Mouse (Mus musculus) limb, embryonic 15.5 days (tissue): ENCODE results near the gene Fgf8. TPM values are rescaled to one million over a fixed set of nuclear protein-coding genes. Genes with fewer than 3 reads are reported as not detected.

ENCODE experiments used
- ATAC-seq: fragments of 200-750 bp; cut with Nextera tagmentation; 2 replicates; pipeline ENCODE4 v1.8.0; 2017; ENCODE audit warnings: low read depth, moderate TSS enrichment; ENCODE audit not compliant: insufficient number of reproducible peaks, low FRiP score, low TSS enrichment
- H3K27ac ChIP-seq: fragments of 300-500 bp; sonication (generic); 2 replicates; pipeline ENCODE4 v1.5.1; 2015; ENCODE audit warnings: moderate library complexity, mild to moderate bottlenecking, inconsistent platforms
- H3K27me3 ChIP-seq: fragments of 300-500 bp; sonication (generic); 2 replicates; pipeline ENCODE4 v1.6.1; 2015; ENCODE audit warnings: inconsistent platforms
- H3K36me3 ChIP-seq: fragments of 300-500 bp; sonication (generic); 2 replicates; pipeline ENCODE4 v1.6.1; 2015; ENCODE audit warnings: inconsistent platforms
- H3K4me1 ChIP-seq: fragments of 300-500 bp; sonication (generic); 2 replicates; pipeline ENCODE4 v1.6.1; 2015; ENCODE audit warnings: inconsistent platforms
- H3K4me2 ChIP-seq: fragments of 300-500 bp; sonication (generic); 2 replicates; pipeline ENCODE4 v1.6.1; 2015; ENCODE audit warnings: mild to moderate bottlenecking, inconsistent platforms
- H3K4me3 ChIP-seq: fragments of 300-500 bp; sonication (generic); 2 replicates; pipeline ENCODE4 v1.5.1; 2015; ENCODE audit warnings: mild to moderate bottlenecking, inconsistent platforms
- H3K9ac ChIP-seq: fragments of 300-500 bp; sonication (generic); 2 replicates; pipeline ENCODE4 v1.6.1; 2015; ENCODE audit warnings: inconsistent platforms
- H3K9me3 ChIP-seq: fragments of 300-500 bp; sonication (generic); 2 replicates; pipeline ENCODE4 v1.6.1; 2016; ENCODE audit warnings: inconsistent platforms
- WGBS: fragments of 180-500 bp; shearing (Covaris S2); methylation state at CpG from one replicate; pipeline ENCODE4 v1.1.7; 2015; 5-methylcytosine and 5-hydroxymethylcytosine counted together
- polyA plus RNA-seq: library from polyadenylated mRNA; unstranded; fragments of >200 nt; fragmentation: Nextera tagmentation; extraction: Ambion mirVana; gene quantifications from 2 replicates; pipeline ENCODE4 v1.2.1, GENCODE M21; 2015

Gene Fgf8
- polyA plus RNA-seq, 1 experiment from 2014 or later, result 0.51 TPM

- Histone ChIP-seq H3K4me3 (peak overlapping the region; percentile 79), H3K4me2 (peak overlapping the region; percentile 60), H3K9me3 (no peaks in the 10 kb centered on the region), H3K9ac (no peak overlapping the region), H3K27ac (no peak overlapping the region), H3K36me3 (peaks cover 27% of the 10 kb centered on the region), H3K4me1 (peaks cover 23% of the 10 kb centered on the region), H3K27me3 (no peaks in the 10 kb centered on the region)
- WGBS, result 59% methylated on average over 8 of the region's 8 CpGs
- no peak for ATAC-seq
These were observed 39.0 kb upstream of the Fgf8 start for GRCm38 (mm10) chr19:45781676-45782075.

- H3K36me3 ChIP-seq, result peaks cover 38% of the 10 kb centered on the region
- H3K4me3 ChIP-seq, result no peak overlapping the region
- 82% methylated on average over 13 of the region's 13 CpGs for WGBS
These were observed 37.7 kb upstream of the Fgf8 start for GRCm38 (mm10) chr19:45780350-45780915.

GRCm38 (mm10) chr19:45775486-45775885, 32.8 kb upstream of the Fgf8 start:
- no peak overlapping the region for H3K4me2 ChIP-seq
- H3K27ac ChIP-seq, result no peak overlapping the region
- peaks cover 8% of the 10 kb centered on the region for H3K4me1 ChIP-seq
- WGBS, result 77% methylated on average over 2 of the region's 2 CpGs
- H3K9ac ChIP-seq, result no peak overlapping the region
- H3K27me3 ChIP-seq, result no peaks in the 10 kb centered on the region
- peaks cover 85% of the 10 kb centered on the region for H3K36me3 ChIP-seq
- no peak overlapping the region for H3K4me3 ChIP-seq
- no peak for ATAC-seq
- no peaks in the 10 kb centered on the region for H3K9me3 ChIP-seq

More at GRCm38 (mm10) chr19:45780350-45780915, 37.7 kb upstream of the Fgf8 start:
- no peaks in the 10 kb centered on the region for H3K9me3 ChIP-seq
- no peak overlapping the region for H3K4me2 ChIP-seq
- H3K27me3 ChIP-seq, result no peaks in the 10 kb centered on the region
- peaks cover 23% of the 10 kb centered on the region for H3K4me1 ChIP-seq
- no peak for ATAC-seq
- H3K27ac ChIP-seq, result no peak overlapping the region
- no peak overlapping the region for H3K9ac ChIP-seq

GRCm38 (mm10) chr19:45771501-45771900, 28.8 kb upstream of the Fgf8 start:
- no peaks in the 10 kb centered on the region for H3K4me1 ChIP-seq
- no peak overlapping the region for H3K4me2 ChIP-seq
- peaks cover 94% of the 10 kb centered on the region for H3K36me3 ChIP-seq
- H3K27me3 ChIP-seq, result no peaks in the 10 kb centered on the region
- no peak for ATAC-seq
- 92% methylated on average over 5 of the region's 5 CpGs for WGBS
- H3K9me3 ChIP-seq, result no peaks in the 10 kb centered on the region
- H3K4me3 ChIP-seq, result no peak overlapping the region
- H3K27ac ChIP-seq, result no peak overlapping the region
- H3K9ac ChIP-seq, result no peak overlapping the region

GRCm38 (mm10) chr19:45760810-45761209, 18.1 kb upstream of the Fgf8 start:
- H3K36me3 ChIP-seq, result peaks cover 87% of the 10 kb centered on the region
- no peak overlapping the region for H3K4me3 ChIP-seq
- H3K4me2 ChIP-seq, result no peak overlapping the region
- H3K27me3 ChIP-seq, result no peaks in the 10 kb centered on the region
- no peak overlapping the region for H3K27ac ChIP-seq
- 91% methylated on average over 3 of the region's 3 CpGs for WGBS
- H3K9me3 ChIP-seq, result no peaks in the 10 kb centered on the region
- H3K4me1 ChIP-seq, result no peaks in the 10 kb centered on the region
- ATAC-seq, result no peak
- H3K9ac ChIP-seq, result no peak overlapping the region

GRCm38 (mm10) chr19:45758671-45759070, 16.0 kb upstream of the Fgf8 start:
- Histone ChIP-seq H3K36me3 (peaks cover 91% of the 10 kb centered on the region), H3K4me3 (no peak overlapping the region)
- no peak for ATAC-seq

GRCm38 (mm10) chr19:45753551-45753950, 10.8 kb upstream of the Fgf8 start:
- H3K9ac ChIP-seq, result no peak overlapping the region
- no peaks in the 10 kb centered on the region for H3K27me3 ChIP-seq
- H3K4me2 ChIP-seq, result no peak overlapping the region
- H3K4me1 ChIP-seq, result peaks cover 7% of the 10 kb centered on the region
- H3K27ac ChIP-seq, result no peak overlapping the region
- no peaks in the 10 kb centered on the region for H3K9me3 ChIP-seq
- H3K4me3 ChIP-seq, result no peak overlapping the region
- no peak for ATAC-seq
- WGBS, result 93% methylated on average over 3 of the region's 3 CpGs
- H3K36me3 ChIP-seq, result peaks cover 69% of the 10 kb centered on the region

More at GRCm38 (mm10) chr19:45758671-45759070, 16.0 kb upstream of the Fgf8 start:
- H3K27ac ChIP-seq, result no peak overlapping the region
- 75% methylated on average over 5 of the region's 5 CpGs for WGBS
- H3K4me1 ChIP-seq, result no peaks in the 10 kb centered on the region
- H3K9ac ChIP-seq, result no peak overlapping the region
- H3K27me3 ChIP-seq, result no peaks in the 10 kb centered on the region
- H3K4me2 ChIP-seq, result no peak overlapping the region
- no peaks in the 10 kb centered on the region for H3K9me3 ChIP-seq

- Histone ChIP-seq H3K4me2 (no peak overlapping the region), H3K4me3 (no peak overlapping the region), H3K9ac (no peak overlapping the region), H3K4me1 (peaks cover 20% of the 10 kb centered on the region), H3K9me3 (no peaks in the 10 kb centered on the region), H3K36me3 (peaks cover 52% of the 10 kb centered on the region), H3K27me3 (no peaks in the 10 kb centered on the region), H3K27ac (no peak overlapping the region)
- no peak for ATAC-seq
- WGBS, result 87% methylated on average over 7 of the region's 7 CpGs
These were observed 9.2 kb upstream of the Fgf8 start for GRCm38 (mm10) chr19:45751881-45752280.

- WGBS, result under 1% methylated on average over 59 of the region's 60 CpGs
- peaks cover 28% of the 10 kb centered on the region for H3K36me3 ChIP-seq
- peaks cover 23% of the 10 kb centered on the region for H3K27me3 ChIP-seq
- ATAC-seq, result peak; percentile 66
- peak within 1 kb of the TSS; percentile 38; the same call in 1 of the 2 replicates for H3K27ac ChIP-seq
- H3K9ac ChIP-seq, result peak within 1 kb of the TSS; percentile 71
- H3K4me1 ChIP-seq, result peaks cover 29% of the 10 kb centered on the region
- peak within 1 kb of the TSS; percentile 86 for H3K4me2 ChIP-seq
- H3K9me3 ChIP-seq, result no peaks in the 10 kb centered on the region
- peak within 1 kb of the TSS; percentile 85 for H3K4me3 ChIP-seq
These were observed 6.7 kb upstream of the Fgf8 start, which contains the start of gene Npm3 for GRCm38 (mm10) chr19:45749243-45750043. Npm3 (minus strand) TSS chr19:45749591.

- H3K9ac ChIP-seq, result peak overlapping the region; percentile 71
- peak; percentile 20; the same call in 1 of the 2 replicates for ATAC-seq
- peaks cover 21% of the 10 kb centered on the region for H3K36me3 ChIP-seq
- H3K4me3 ChIP-seq, result peak overlapping the region; percentile 85
- peaks cover 29% of the 10 kb centered on the region for H3K4me1 ChIP-seq
- WGBS, result 1% methylated on average over 33 of the region's 33 CpGs
- H3K27me3 ChIP-seq, result peaks cover 30% of the 10 kb centered on the region
- H3K27ac ChIP-seq, result 0 out of 2 replicates have a peak overlapping the region, but pooled peaks have one; percentile 38
- no peaks in the 10 kb centered on the region for H3K9me3 ChIP-seq
- H3K4me2 ChIP-seq, result peak overlapping the region; percentile 86
These were observed 6.1 kb upstream of the Fgf8 start for GRCm38 (mm10) chr19:45748691-45749242.

GRCm38 (mm10) chr19:45748206-45748605, 5.5 kb upstream of the Fgf8 start:
- Histone ChIP-seq H3K27me3 (peaks cover 36% of the 10 kb centered on the region), H3K9ac (0 out of 2 replicates have a peak overlapping the region, but pooled peaks have one; percentile 71), H3K9me3 (no peaks in the 10 kb centered on the region), H3K4me3 (peak overlapping the region; percentile 85), H3K36me3 (peaks cover 18% of the 10 kb centered on the region), H3K4me1 (peaks cover 31% of the 10 kb centered on the region), H3K27ac (no peak overlapping the region), H3K4me2 (peak overlapping the region; percentile 86)
- no peak for ATAC-seq
- 49% methylated on average over 9 of the region's 9 CpGs for WGBS
